Mouse (Mus musculus): ENCODE measurements at regions not wholly inside any gene's neighbourhood (a gene's known extent, or its start where the extent isn't known, plus 50 kb on each side); places are given as distances from the start of the nearest gene placed in this dataset.

DNA sequence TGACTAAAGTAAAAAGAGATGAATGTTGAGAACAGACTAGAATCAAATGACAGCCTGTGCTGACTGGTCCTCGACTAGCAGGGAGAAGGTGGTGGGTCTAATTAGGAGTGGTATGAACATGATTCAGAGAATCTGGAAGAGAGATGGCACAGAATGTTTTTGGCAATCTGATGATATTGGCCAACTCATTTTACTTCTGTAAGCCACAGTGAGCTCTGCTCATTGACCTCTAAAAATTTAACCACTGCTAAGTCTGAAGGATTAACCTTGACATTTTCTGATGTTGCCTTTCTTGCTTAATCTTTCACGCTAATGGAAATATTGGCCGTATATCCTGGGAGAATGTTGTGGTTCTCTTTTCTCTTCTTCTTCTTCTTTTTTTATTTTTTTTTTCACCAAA lies 1041.6 kb upstream of the Got2 start:
- no peak for DNase-seq

DNA sequence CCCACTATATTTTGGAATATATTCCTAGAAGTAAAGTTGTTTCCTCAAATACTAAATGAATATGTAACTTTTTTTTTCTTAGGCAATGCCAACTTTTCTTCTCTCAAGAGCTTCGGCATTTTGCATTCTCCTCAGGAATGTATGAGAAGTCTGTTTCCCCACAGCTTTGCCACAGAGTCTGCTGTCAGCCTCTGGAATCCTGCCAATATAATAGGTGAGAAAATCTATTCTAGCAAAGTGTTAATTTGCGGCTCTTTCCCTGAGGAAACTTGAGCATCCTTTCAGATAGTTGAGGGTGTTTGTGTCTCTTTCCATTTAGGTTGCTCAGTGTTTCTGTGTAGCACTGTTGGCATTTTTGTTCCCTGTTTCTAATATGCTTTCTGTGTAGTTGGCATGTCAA lies 992.6 kb upstream of the Got2 start:
- DNase-seq: no peak

- DNase-seq: no peak
Measured at GRCm38 (mm10) chr8:96878793-96879192, 990.4 kb upstream of the Got2 start.

DNA sequence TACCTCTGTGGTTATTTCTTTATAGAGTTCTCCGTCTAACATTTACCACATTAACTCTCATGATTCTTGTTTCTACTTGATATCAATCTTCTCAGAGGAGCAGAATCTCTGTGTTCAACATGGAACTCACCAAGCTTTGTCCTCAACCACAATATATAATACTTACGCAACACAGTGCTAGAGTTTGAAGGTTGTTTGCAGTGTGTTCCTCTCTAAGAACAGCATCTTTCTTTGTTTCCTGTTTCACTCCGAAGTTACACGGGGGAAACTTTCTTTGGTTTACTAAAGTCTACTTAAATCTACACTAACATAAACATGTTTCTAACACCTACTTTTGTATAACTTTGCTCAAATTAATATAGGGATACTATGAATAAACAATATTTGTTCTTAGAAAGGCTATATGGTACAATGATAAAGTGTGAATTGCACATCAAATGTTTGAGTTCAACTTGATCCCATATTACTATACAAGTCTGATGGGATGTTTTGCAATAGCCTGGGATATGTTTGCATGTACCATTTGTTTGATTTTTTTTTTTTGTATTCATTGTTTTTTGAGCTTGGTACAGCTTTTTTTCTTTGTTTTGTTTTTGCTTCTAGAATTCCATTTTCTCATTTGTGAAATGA lies 985.2 kb upstream of the Got2 start:
- DNase-seq: no peak

DNA sequence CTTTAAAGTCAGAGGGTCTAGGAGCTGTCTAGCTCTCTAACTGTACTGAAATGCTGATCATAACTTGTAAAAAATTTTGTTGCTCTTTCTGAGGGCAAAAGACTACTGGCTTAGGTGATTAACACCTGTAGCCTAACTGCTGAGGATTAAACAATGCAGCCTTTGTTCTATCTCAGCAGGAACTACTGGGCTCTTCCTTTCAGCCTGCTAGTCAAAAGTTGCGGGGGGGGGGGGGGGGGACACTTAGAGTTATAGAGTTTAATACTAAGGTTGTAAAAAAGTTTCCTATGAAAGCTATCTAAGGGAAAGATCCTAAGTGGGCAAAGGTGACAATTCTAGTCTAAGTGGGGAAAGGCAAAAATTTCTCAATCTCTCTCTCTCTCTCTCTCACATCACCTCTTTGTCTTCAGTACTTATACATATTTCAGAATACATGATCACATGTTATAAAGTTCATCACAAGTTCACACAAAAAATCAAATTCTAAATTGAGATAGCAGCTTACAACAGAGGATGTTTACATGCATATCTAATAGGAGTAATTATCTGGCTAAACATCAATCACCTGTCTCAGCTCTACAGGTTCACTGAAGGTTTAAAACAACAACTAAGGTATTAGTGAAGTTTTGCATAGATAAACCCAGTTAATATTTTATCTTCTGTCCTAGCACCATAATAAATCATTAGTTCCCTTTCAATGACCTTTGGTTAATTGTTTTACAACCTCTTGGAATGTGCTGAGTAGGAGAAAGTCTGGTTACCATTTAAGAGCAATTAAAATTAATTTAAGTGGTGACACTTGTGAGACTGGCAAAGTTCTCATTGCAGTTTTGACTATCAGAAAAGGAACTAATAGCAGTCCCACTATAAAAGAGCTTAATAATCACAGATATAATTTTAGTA lies 980.1 kb upstream of the Got2 start:
- DNase-seq: no peak

- DNase-seq: peak; percentile 6 to 11
Measured at GRCm38 (mm10) chr8:96864606-96865005, 976.3 kb upstream of the Got2 start.

- no peak for DNase-seq
Measured at GRCm38 (mm10) chr8:96860870-96861462, 972.6 kb upstream of the Got2 start.

DNA sequence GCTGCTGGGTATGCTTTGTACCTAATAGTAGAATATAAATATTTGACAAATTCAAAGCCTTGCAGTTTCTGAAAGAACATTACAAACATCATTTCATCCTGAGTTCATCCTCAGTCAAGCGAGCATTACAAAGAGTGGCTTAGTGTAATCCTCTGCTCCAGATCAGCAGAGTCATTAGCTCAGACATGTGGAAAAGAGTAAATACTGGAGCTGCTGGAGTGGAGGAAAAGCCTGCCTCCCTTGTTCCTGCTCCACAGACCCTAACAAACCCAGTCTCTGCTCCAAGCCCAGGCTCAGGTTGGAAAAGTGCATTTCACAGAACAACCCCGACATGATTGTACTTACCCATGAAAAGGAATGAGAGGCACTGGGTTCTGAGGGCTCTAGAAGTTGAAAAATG lies 955.2 kb upstream of the Got2 start:
- DNase-seq: no peak

- no peak for DNase-seq
Measured at GRCm38 (mm10) chr8:96835532-96835931, 947.2 kb upstream of the Got2 start.

GRCm38 (mm10) chr8:96834673-96835072 lies 946.3 kb upstream of the Got2 start:
- DNase-seq: no peak

- no peak for DNase-seq
Measured at GRCm38 (mm10) chr8:96829253-96829652, 940.9 kb upstream of the Got2 start.

GRCm38 (mm10) chr8:96810550-96810949 lies 922.2 kb upstream of the Got2 start:
- no peak for DNase-seq
